Mouse (Mus musculus): Measurements from ENCODE around the gene Pgm5.

GRCm38 (mm10) chr19:24785056-24785675 is 76.5 kb downstream of the Pgm5 start:
- TF ChIP-seq CTCF (IDR thresholded peaks at IDR 0.05; ENCODE audit: extremely low read depth, insufficient read depth, insufficient read length, insufficient replicate concordance) (no peak), POLR2A (IDR thresholded peaks at IDR 0.05; ENCODE audit: low read depth, low read length) (no peak)
